Mouse (Mus musculus): ENCODE measurements around the gene Idi2.

Gene Idi2

GRCm38 (mm10) chr13:8999464-8999863 is 46.8 kb downstream of the Idi2 start:
- DNase-seq, result no peak

- no peak for DNase-seq
Observed at GRCm38 (mm10) chr13:9003306-9003705, 50.6 kb downstream of the Idi2 start.
